Mouse (Mus musculus) megakaryocyte-erythroid progenitor cell, adult 5-6 weeks (primary cell): Measurements from ENCODE around the gene Vps36. TPM values are rescaled to one million over a fixed set of nuclear protein-coding genes. Genes with fewer than 3 reads are reported as not detected.

Experiments used
- total RNA-seq, 2 experiments: library from RNA; stranded (forward) in 1 of 2; stranded (reverse) in 1 of 2; fragments of 200-1000, 215-1000 nt in 1 of 2; fragments of >200 nt in 1 of 2; fragmentation: Nextera tagmentation in 1 of 2; gene quantifications; 2 replicates each; pipeline ENCODE4 v1.2.3; 2014 to 2017

Gene Vps36
- total RNA-seq, 2 experiments from 2014 or later, result 30.4 to 30.9 TPM

Other genes starting within 250 kb of the Vps36 start
- gene Defb13, start 246.0 kb upstream of the Vps36 start, total RNA-seq (2014; fragmentation: Nextera tagmentation), result not detected in 2 replicates
- gene Defb13, start 246.0 kb upstream of the Vps36 start, total RNA-seq (2017), result not detected in 2 replicates
- gene Fam90a1a, start 234.1 kb upstream of the Vps36 start, total RNA-seq (2014; fragmentation: Nextera tagmentation), result not detected in 2 replicates
- gene Fam90a1a, start 234.1 kb upstream of the Vps36 start, total RNA-seq (2017), result not detected in 2 replicates
- not detected in 2 replicates for gene Ccdc70, start 223.0 kb upstream of the Vps36 start, total RNA-seq (2014; fragmentation: Nextera tagmentation)
- gene Ccdc70, start 223.0 kb upstream of the Vps36 start, total RNA-seq (2017), result not detected in 2 replicates
- 50.4 and 51.5 TPM in 2 replicates for gene Atp7b, start 132.5 kb upstream of the Vps36 start, total RNA-seq (2014; fragmentation: Nextera tagmentation)
- gene Atp7b, start 132.5 kb upstream of the Vps36 start, total RNA-seq (2017), result 14.3 and 29.1 TPM in 2 replicates
- 15.7 and 19.1 TPM in 2 replicates for gene Alg11, start 132.1 kb upstream of the Vps36 start, total RNA-seq (2014; fragmentation: Nextera tagmentation)
- 19.9 and 22.9 TPM in 2 replicates for gene Alg11, start 132.1 kb upstream of the Vps36 start, total RNA-seq (2017)
- not detected in 2 replicates for gene Nek5, start 67.8 kb upstream of the Vps36 start, total RNA-seq (2014; fragmentation: Nextera tagmentation)
- not detected in 2 replicates for gene Nek5, start 67.8 kb upstream of the Vps36 start, total RNA-seq (2017)
- 0.25 and 1.9 TPM in 2 replicates for gene Nek3, start 26.4 kb upstream of the Vps36 start, total RNA-seq (2014; fragmentation: Nextera tagmentation)
- gene Nek3, start 26.4 kb upstream of the Vps36 start, total RNA-seq (2017), result 2.0 and 5.9 TPM in 2 replicates
- 31.5 and 49.4 TPM in 2 replicates for gene Ckap2, start 7.0 kb upstream of the Vps36 start, total RNA-seq (2014; fragmentation: Nextera tagmentation)
- 48.3 and 50.1 TPM in 2 replicates for gene Ckap2, start 7.0 kb upstream of the Vps36 start, total RNA-seq (2017)
- gene Thsd1, start 34.5 kb downstream of the Vps36 start, total RNA-seq (2014; fragmentation: Nextera tagmentation), result 0.52 TPM in 1 of 2 replicates, not detected in the other
- gene Thsd1, start 34.5 kb downstream of the Vps36 start, total RNA-seq (2017), result 0.80 and 1.2 TPM in 2 replicates
- gene Tpte, start 90.6 kb downstream of the Vps36 start, total RNA-seq (2014; fragmentation: Nextera tagmentation), result not detected in 2 replicates
- not detected in 2 replicates for gene Tpte, start 90.6 kb downstream of the Vps36 start, total RNA-seq (2017)
- gene Slc25a15, start 205.8 kb downstream of the Vps36 start, total RNA-seq (2014; fragmentation: Nextera tagmentation), result 8.7 and 15.3 TPM in 2 replicates
- gene Slc25a15, start 205.8 kb downstream of the Vps36 start, total RNA-seq (2017), result 10.4 and 15.9 TPM in 2 replicates
- gene Mrps31, start 218.6 kb downstream of the Vps36 start, total RNA-seq (2014; fragmentation: Nextera tagmentation), result 18.2 and 25.7 TPM in 2 replicates
- 39.8 and 43.1 TPM in 2 replicates for gene Mrps31, start 218.6 kb downstream of the Vps36 start, total RNA-seq (2017)